ENCODE assay signal across 8 mouse cellular contexts in genomic region chr11:53308251-53308864, GRCm38 (mm10). TPM values are rescaled to one million over a fixed set of nuclear protein-coding genes. Genes with fewer than 3 reads are reported as not detected.
A peak's percentile ranks its signal among the peaks of the same experiment; 100 is the strongest.
DNase-seq lines count a peak whose midpoint lies in the region; ATAC-seq and TF ChIP-seq lines count a peak whose summit lies in the region.

No protein-coding gene starts in this region.

- no peaks in the 10 kb centered on the region for H3K9me3 ChIP-seq in intestine, embryonic 16.5 days (ENCODE audit: control insufficient read depth, low read length)

- H3K9ac ChIP-seq in intestine, embryonic 16.5 days (ENCODE audit: low read depth, low read length) = no peak overlapping the region

- H3K4me3 ChIP-seq in gastrocnemius, adult 2 months = peak overlapping the region; percentile 32; the same call in 1 of the 2 replicates
- H3K4me3 ChIP-seq in intestine, embryonic 16.5 days (ENCODE audit: low read length) = no peak overlapping the region

- intact Hi-C loops in gastrocnemius, adult 2 months (cut with DNase I) = no loop called here
- intact Hi-C loops in left cerebral cortex, postnatal 10 days (cut with DNase I) = no loop called here

- DNase-seq in adrenal gland, adult 18-20 months (ENCODE audit: low spot score in 2 of 2) = peak; percentile 32 to 35
- DNase-seq in gastrocnemius, adult 2 months = peak; percentile 77
- peak; percentile 67 for DNase-seq in lung, postnatal 10 days
- DNase-seq in left cerebral cortex, postnatal 10 days (ENCODE audit: extremely low spot score in 1 of 2, low spot score in 2 of 2) = no peak
- DNase-seq in cerebellum, postnatal 36 days = no peak
- no peak for DNase-seq in thymus, postnatal 36 days
- DNase-seq in right cerebral cortex, postnatal 4 days = no peak

- H3K36me3 ChIP-seq in intestine, embryonic 16.5 days (ENCODE audit: control insufficient read depth, insufficient read depth, low read length) = no peaks in the 10 kb centered on the region

- no peak for TF ChIP-seq CTCF in gastrocnemius, adult 2 months (IDR thresholded peaks at IDR 0.05)

- no peak overlapping the region for H3K4me2 ChIP-seq in intestine, embryonic 16.5 days (ENCODE audit: low read depth, low read length)

- ATAC-seq in intestine, embryonic 16.5 days = peak; percentile 85

- no peaks in the 10 kb centered on the region for H3K27me3 ChIP-seq in intestine, embryonic 16.5 days (replicated peaks; ENCODE audit: control insufficient read depth, insufficient read depth, low read length)

- peaks cover 21% of the 10 kb centered on the region for H3K4me1 ChIP-seq in intestine, embryonic 16.5 days (ENCODE audit: control insufficient read depth, insufficient read depth, low read length)

- H3K27ac ChIP-seq in gastrocnemius, adult 2 months = peak overlapping the region; percentile 95
- H3K27ac ChIP-seq in intestine, embryonic 16.5 days (ENCODE audit: low read length) = peak overlapping the region; percentile 87

RNA-seq across cellular contexts. Expression of gene Hspa4, which starts 8.1 kb away (rescaled TPM):
- 100 to 1,000 TPM; 272 to 274 TPM for total RNA-seq in adrenal gland, adult 18-20 months (2021)
- total RNA-seq in gastrocnemius, adult 2 months (2021) = 100 to 1,000 TPM in 1 of 2 experiments, 10 to 100 TPM in 1; 80.2 to 106 TPM
- 85.2 and 85.9 TPM in 2 replicates for polyA plus RNA-seq in intestine, embryonic 16.5 days (2015; fragmentation: Nextera tagmentation; extraction: Ambion mirVana)
- 100 to 1,000 TPM; 188 to 192 TPM for total RNA-seq in left cerebral cortex, postnatal 10 days (2021)

RNA-seq across cellular contexts. Expression of gene Zcchc10, which starts 16.1 kb away (rescaled TPM):
- total RNA-seq in adrenal gland, adult 18-20 months (2021) = 10 to 100 TPM; 10.8 to 11.1 TPM
- 1 to 10 TPM; 5.5 to 9.4 TPM for total RNA-seq in gastrocnemius, adult 2 months (2021)
- polyA plus RNA-seq in intestine, embryonic 16.5 days (2015; fragmentation: Nextera tagmentation; extraction: Ambion mirVana) = 12.6 and 13.4 TPM in 2 replicates
- 10 to 100 TPM in 1 of 2 experiments, 1 to 10 TPM in 1; 8.4 to 11.1 TPM for total RNA-seq in left cerebral cortex, postnatal 10 days (2021)

RNA-seq across cellular contexts. Expression of gene Aff4, which starts 42.3 kb away (rescaled TPM):
- 100 to 1,000 TPM; 194 TPM for total RNA-seq in adrenal gland, adult 18-20 months (2021)
- 100 to 1,000 TPM in 1 of 2 experiments, 10 to 100 TPM in 1; 99.7 to 107 TPM for total RNA-seq in gastrocnemius, adult 2 months (2021)
- polyA plus RNA-seq in intestine, embryonic 16.5 days (2015; fragmentation: Nextera tagmentation; extraction: Ambion mirVana) = 16.6 and 20.4 TPM in 2 replicates
- 100 to 1,000 TPM; 172 to 173 TPM for total RNA-seq in left cerebral cortex, postnatal 10 days (2021)

Comparison
In these comparisons a context has a peak if more than half of its experiments do, and no peak if none do; other contexts are left out.
1. DNase-seq: peak in adrenal gland, adult 18-20 months (2 of 2), gastrocnemius, adult 2 months (single experiment) and lung, postnatal 10 days (single experiment); none in left cerebral cortex, postnatal 10 days (0 of 2), cerebellum, postnatal 36 days (0 of 2), thymus, postnatal 36 days (0 of 2) and right cerebral cortex, postnatal 4 days (single experiment).